Mouse (Mus musculus) ES-E14 (cell line): ENCODE results near the gene Dgkd. TPM values are rescaled to one million over a fixed set of nuclear protein-coding genes. Genes with fewer than 3 reads are reported as not detected.
"Not testable (repeated sequence)": the region's sequence is repeated elsewhere in the genome, so short reads cannot be mapped to it uniquely, and the experiment has no call there.

Experiments
- DNase-seq: peaks from one replicate; pipeline ENCODE4 v3.0.0-alpha.2; 2013; ENCODE audit warnings: low read depth, low spot score
- H3K27ac ChIP-seq: 2 replicates; pipeline ENCODE4 v1.5.1; 2012; ENCODE audit warnings: low read depth, mild to moderate bottlenecking, low read length, moderate library complexity, mixed read lengths; ENCODE audit not compliant: poor library complexity, insufficient read depth, severe bottlenecking
- H3K36me3 ChIP-seq: 2 replicates; pipeline ENCODE4 v1.6.1; 2012; ENCODE audit warnings: mild to moderate bottlenecking, low read length, moderate library complexity, mixed read lengths; ENCODE audit not compliant: control insufficient read depth, poor library complexity, insufficient read depth, severe bottlenecking
- H3K4me1 ChIP-seq, 2 experiments: fragments of 150-350 bp in 1 of 2; sonication (generic) in 1 of 2; 2 replicates each; pipeline ENCODE4 v1.6.1; 2012; ENCODE audit warnings: low read length in 2 of 2, mild to moderate bottlenecking in 1 of 2, mixed read lengths in 1 of 2; ENCODE audit not compliant: control insufficient read depth in 2 of 2, insufficient read depth in 2 of 2, poor library complexity in 1 of 2
- H3K4me3 ChIP-seq, 2 experiments: fragments of 150-350 bp in 1 of 2; sonication (generic) in 1 of 2; 2 replicates each; pipeline ENCODE4 v1.5.1; 2012; ENCODE audit warnings: low read length in 2 of 2, low read depth in 1 of 2, mild to moderate bottlenecking in 1 of 2, mixed read lengths in 1 of 2; ENCODE audit not compliant: insufficient read depth in 1 of 2, poor library complexity in 1 of 2, severe bottlenecking in 1 of 2
- H3K9ac ChIP-seq: 2 replicates; pipeline ENCODE4 v1.6.1; 2012; ENCODE audit warnings: low read depth, mild to moderate bottlenecking, low read length, mixed read lengths; ENCODE audit not compliant: poor library complexity, insufficient read depth, severe bottlenecking
- H3K9me3 ChIP-seq: fragments of 150-350 bp; sonication (generic); 2 replicates; pipeline ENCODE4 v1.6.1; 2012; ENCODE audit warnings: low read depth, mild to moderate bottlenecking, low read length; ENCODE audit not compliant: control insufficient read depth, insufficient read depth
- CHD2 ChIP-seq: IDR thresholded peaks from 2 replicates; pipeline ENCODE4 v1.6.1; 2014; ENCODE audit warnings: mild to moderate bottlenecking, low read depth, low read length, inconsistent platforms
- HCFC1 ChIP-seq: IDR thresholded peaks from 2 replicates; pipeline ENCODE4 v1.6.1; 2012; ENCODE audit warnings: low read length, inconsistent platforms, borderline replicate concordance; ENCODE audit not compliant: insufficient read depth
- MAFK ChIP-seq: IDR thresholded peaks from 2 replicates; pipeline ENCODE4 v1.6.1; 2014; ENCODE audit warnings: mild to moderate bottlenecking, low read depth, low read length, inconsistent platforms; ENCODE audit not compliant: insufficient read depth
- ZC3H11A ChIP-seq: IDR thresholded peaks from 2 replicates; pipeline ENCODE4 v1.6.1; 2012; ENCODE audit warnings: low read depth, mild to moderate bottlenecking, inconsistent platforms, low read length, borderline replicate concordance
- ZNF384 ChIP-seq: IDR thresholded peaks from 2 replicates; pipeline ENCODE4 v1.6.1; 2012; ENCODE audit warnings: low read depth, low read length, inconsistent platforms
- in situ Hi-C, 2 experiments: fragments of 600-800 bp; cut with MboI; formaldehyde crosslinking; loops; one replicate each; pipeline ENCODE4 v1.15.1; 2025; ENCODE audit warnings: low sequenced_read_pairs in 2 of 2, inconsistent platforms in 1 of 2; ENCODE audit not compliant: unreplicated experiment in 2 of 2
- total RNA-seq: library from RNA; depleted of rRNA; stranded (reverse); fragments of 300-350 nt; gene quantifications from 2 replicates; pipeline ENCODE4 v1.2.3, GENCODE M21; 2012

Gene Dgkd
- total RNA-seq, 1 experiment: 37.4 TPM

DNA sequence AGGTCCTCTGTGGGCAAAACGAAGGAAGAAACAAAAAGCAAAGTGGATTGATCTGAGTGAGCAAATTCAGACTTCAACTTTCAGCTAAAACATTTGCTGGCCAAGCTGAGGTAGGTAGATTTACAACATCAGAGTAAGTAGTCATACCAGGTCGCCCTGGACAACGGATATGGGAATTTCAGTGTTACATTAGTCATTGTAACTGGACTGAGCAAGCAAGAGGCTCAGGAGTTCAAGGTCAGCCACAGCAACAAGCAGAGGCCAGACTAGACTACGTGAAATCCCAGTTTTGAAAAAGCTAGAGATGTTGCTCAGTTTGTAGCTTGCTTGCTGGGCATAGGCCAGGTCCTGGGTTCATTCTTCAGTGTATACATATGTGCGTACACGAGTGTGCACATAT lies 27.1 kb upstream of the Dgkd start:
- Histone ChIP-seq H3K4me3 (no peak overlapping the region), H3K9me3 (no peaks in the 10 kb centered on the region), H3K9ac (no peak overlapping the region), H3K36me3 (no peaks in the 10 kb centered on the region), H3K4me1 (peaks cover 0 to 5% of the 10 kb centered on the region in 2 experiments; a peak in 1 of 4 replicates), H3K27ac (no peak overlapping the region)
- no peak for DNase-seq
- in situ Hi-C loops: no loop called here
- no peak for TF ChIP-seq CHD2
- no peak for TF ChIP-seq MAFK
- no peak for TF ChIP-seq HCFC1
- no peak for TF ChIP-seq ZC3H11A
- no peak for TF ChIP-seq ZNF384

DNA sequence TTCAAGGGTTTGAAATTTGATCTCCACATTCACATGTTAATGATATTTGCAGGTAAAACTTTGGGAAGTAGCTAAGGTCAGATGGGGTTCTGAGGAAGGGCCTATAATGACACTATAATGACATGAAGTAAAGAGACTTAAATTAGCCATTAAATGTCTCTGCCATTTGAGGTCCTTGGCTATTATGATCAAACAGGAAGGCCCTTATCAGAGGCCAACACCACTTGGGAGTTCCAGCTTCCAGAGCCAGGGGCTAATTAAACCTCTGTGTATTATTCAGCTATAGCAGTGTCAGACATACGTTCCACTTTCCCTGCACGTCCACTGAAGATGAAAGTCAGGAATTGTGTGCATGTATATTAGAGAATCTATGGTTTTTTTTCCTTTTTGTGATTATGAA lies 26.6 kb upstream of the Dgkd start:
- Histone ChIP-seq H3K4me1 (peaks cover 0 to 5% of the 10 kb centered on the region in 2 experiments; a peak in 1 of 4 replicates), H3K9ac (no peak overlapping the region), H3K27ac (no peak overlapping the region), H3K4me3 (no peak overlapping the region), H3K36me3 (no peaks in the 10 kb centered on the region), H3K9me3 (no peaks in the 10 kb centered on the region)
- TF ChIP-seq ZC3H11A (no peak), MAFK (no peak), HCFC1 (no peak), ZNF384 (no peak), CHD2 (no peak)
- no peak for DNase-seq
- in situ Hi-C loops: no loop called here

DNA sequence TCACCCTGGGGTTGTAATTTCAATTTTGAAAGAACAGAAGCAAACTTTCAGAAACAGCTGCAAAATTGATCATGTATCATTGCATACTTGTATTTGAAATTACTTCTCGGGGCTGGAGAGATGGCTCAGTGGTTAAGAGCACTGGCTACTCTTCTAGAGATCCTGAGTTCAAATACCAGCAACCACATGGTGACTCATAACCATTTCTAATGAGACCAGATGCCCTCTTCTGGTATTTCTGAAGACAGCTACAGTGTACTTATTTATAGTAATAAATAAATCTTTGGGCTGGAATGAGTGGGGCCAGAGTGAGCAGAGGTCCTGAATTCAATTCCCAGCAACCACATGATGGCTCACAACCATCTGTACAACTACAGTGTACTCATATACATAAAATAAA lies 25.6 kb upstream of the Dgkd start:
- in situ Hi-C loops, H3K4me1 ChIP-seq, H3K9me3 ChIP-seq, H3K9ac ChIP-seq, H3K36me3 ChIP-seq, DNase-seq, H3K4me3 ChIP-seq, H3K27ac ChIP-seq: not testable (repeated sequence)

DNA sequence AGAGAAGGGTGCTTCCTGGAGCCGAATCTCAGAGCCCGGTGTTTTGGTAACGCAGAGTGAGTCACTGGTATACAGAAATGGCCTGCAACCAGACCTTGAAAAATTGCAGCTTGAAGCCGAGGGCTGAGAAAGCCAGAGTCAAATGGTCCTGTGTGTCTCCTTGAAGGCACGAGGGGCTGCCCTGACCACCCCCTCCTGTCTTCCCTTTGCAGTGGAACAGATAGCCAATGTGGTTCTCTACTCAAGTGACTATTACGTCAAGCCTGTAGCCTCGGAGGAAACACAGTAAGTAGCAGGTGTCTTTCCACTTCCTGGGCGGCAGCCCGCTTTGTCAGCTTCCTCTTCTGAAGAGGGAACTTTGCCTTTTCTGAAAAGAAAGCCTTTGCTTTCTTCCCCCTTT lies 24.9 kb upstream of the Dgkd start:
- Histone ChIP-seq H3K9me3 (no peaks in the 10 kb centered on the region), H3K4me1 (peaks cover 0 to 5% of the 10 kb centered on the region in 2 experiments; a peak in 1 of 4 replicates), H3K9ac (no peak overlapping the region), H3K4me3 (no peak overlapping the region), H3K27ac (no peak overlapping the region), H3K36me3 (no peaks in the 10 kb centered on the region)
- DNase-seq: no peak
- TF ChIP-seq ZC3H11A: no peak
- TF ChIP-seq ZNF384: no peak
- no peak for TF ChIP-seq HCFC1
- in situ Hi-C loops: no loop called here

DNA sequence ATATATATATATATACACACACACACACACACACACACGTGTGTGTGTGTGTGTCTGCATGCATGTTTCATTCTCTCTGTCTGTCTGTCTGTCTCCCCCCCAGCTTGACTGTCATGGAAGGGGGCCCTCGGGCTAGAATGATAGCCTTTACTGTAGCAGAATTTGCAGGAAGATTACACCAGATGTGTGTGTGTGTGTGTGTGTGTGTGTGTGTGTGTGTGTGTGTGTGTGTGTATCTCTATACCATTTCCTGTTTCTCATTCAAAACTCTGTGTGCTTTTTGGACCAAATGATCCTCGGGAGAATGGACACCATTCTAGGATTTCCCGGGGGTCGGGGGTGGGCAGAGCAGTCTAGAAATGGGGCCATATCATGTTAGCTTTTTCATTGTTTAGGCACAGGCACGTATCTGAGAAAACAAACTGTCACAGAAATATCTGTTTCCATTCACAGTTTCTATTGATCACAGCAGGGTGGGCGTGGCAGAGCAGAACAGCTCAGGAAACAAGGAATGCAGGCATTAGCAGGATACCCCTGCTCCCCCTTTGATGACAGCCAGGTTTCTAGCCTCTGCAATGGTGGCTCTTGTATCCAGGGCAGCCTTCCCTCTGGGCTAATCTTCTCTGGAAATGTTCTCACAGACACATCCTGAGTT lies 24.0 kb upstream of the Dgkd start:
- no peaks in the 10 kb centered on the region for H3K9me3 ChIP-seq
- TF ChIP-seq HCFC1 (no peak), ZC3H11A (no peak), MAFK (no peak), ZNF384 (no peak), CHD2 (no peak)
- in situ Hi-C loops: no loop called here
- DNase-seq: no peak
- no peak overlapping the region for H3K27ac ChIP-seq
- no peaks in the 10 kb centered on the region for H3K36me3 ChIP-seq
- peaks cover 0 to 5% of the 10 kb centered on the region in 2 experiments; a peak in 1 of 4 replicates for H3K4me1 ChIP-seq
- H3K9ac ChIP-seq: no peak overlapping the region
- no peak overlapping the region for H3K4me3 ChIP-seq
